Mouse (Mus musculus): ENCODE data around the gene Duxf3. TPM values are rescaled to one million over a fixed set of nuclear protein-coding genes. Genes with fewer than 3 reads are reported as not detected.
"Not testable (repeated sequence)": the region's sequence is repeated elsewhere in the genome, so short reads cannot be mapped to it uniquely, and the experiment has no call there.

The Duxf3 gene
- not detected in 2 replicates for polyA plus RNA-seq (2014; fragmentation: Nextera tagmentation; extraction: Ambion mirVana)

GRCm38 (mm10) chr10:58232641-58232969 lies at the start of gene Duxf3:
TSS of gene Duxf3 (minus strand) at chr10:58232675.
- H3K27ac ChIP-seq (ENCODE audit: low read depth); H3K27me3 ChIP-seq (replicated peaks; ENCODE audit: control insufficient read depth, insufficient read depth, low read length); H3K9ac ChIP-seq (ENCODE audit: low read length); H3K4me2 ChIP-seq (ENCODE audit: low read length); H3K4me1 ChIP-seq (replicated peaks; ENCODE audit: control insufficient read depth, insufficient read depth, low read length); DNase-seq (ENCODE audit: low spot score); H3K4me3 ChIP-seq (ENCODE audit: low read depth, low read length); H3K36me3 ChIP-seq (ENCODE audit: control insufficient read depth, insufficient read depth, low read length): not testable (repeated sequence)
- peak; percentile 63 for ATAC-seq (replicated peaks; ENCODE audit: low FRiP score, low TSS enrichment, low read depth)
- H3K9me3 ChIP-seq (ENCODE audit: control insufficient read depth, low read length) = peaks cover 13% of the 10 kb centered on the region
- WGBS = 88% methylated on average over 7 of the region's 8 CpGs

GRCm38 (mm10) chr10:58282238-58282637 lies 49.8 kb upstream of the Duxf3 start:
- Histone ChIP-seq H3K4me1 (replicated peaks; ENCODE audit: control insufficient read depth, insufficient read depth, low read length) (no peaks in the 10 kb centered on the region), H3K4me3 (ENCODE audit: low read depth, low read length) (no peak overlapping the region), H3K27ac (ENCODE audit: low read depth) (no peak overlapping the region), H3K9ac (ENCODE audit: low read length) (no peak overlapping the region), H3K27me3 (replicated peaks; ENCODE audit: control insufficient read depth, insufficient read depth, low read length) (no peaks in the 10 kb centered on the region), H3K4me2 (ENCODE audit: low read length) (no peak overlapping the region), H3K36me3 (ENCODE audit: control insufficient read depth, insufficient read depth, low read length) (peaks cover 68% of the 10 kb centered on the region), H3K9me3 (ENCODE audit: control insufficient read depth, low read length) (no peaks in the 10 kb centered on the region)
- 93% methylated on average over 7 of the region's 7 CpGs for WGBS
- no peak for ATAC-seq (replicated peaks; ENCODE audit: low FRiP score, low TSS enrichment, low read depth)
- DNase-seq (ENCODE audit: low spot score) = no peak

- Histone ChIP-seq H3K4me1 (replicated peaks; ENCODE audit: control insufficient read depth, insufficient read depth, low read length) (no peaks in the 10 kb centered on the region; the same call in 1 of the 2 replicates), H3K36me3 (ENCODE audit: control insufficient read depth, insufficient read depth, low read length) (peaks cover 42% of the 10 kb centered on the region), H3K4me3 (ENCODE audit: low read depth, low read length) (no peak overlapping the region), H3K27ac (ENCODE audit: low read depth) (no peak overlapping the region), H3K27me3 (replicated peaks; ENCODE audit: control insufficient read depth, insufficient read depth, low read length) (no peaks in the 10 kb centered on the region), H3K4me2 (ENCODE audit: low read length) (no peak overlapping the region), H3K9ac (ENCODE audit: low read length) (no peak overlapping the region), H3K9me3 (ENCODE audit: control insufficient read depth, low read length) (no peaks in the 10 kb centered on the region)
- WGBS = 59% methylated on average over 5 of the region's 5 CpGs
- ATAC-seq (replicated peaks; ENCODE audit: low FRiP score, low TSS enrichment, low read depth) (no peak), DNase-seq (ENCODE audit: low spot score) (no peak)
Measured at GRCm38 (mm10) chr10:58258466-58258865, 26.0 kb upstream of the Duxf3 start.

DNA sequence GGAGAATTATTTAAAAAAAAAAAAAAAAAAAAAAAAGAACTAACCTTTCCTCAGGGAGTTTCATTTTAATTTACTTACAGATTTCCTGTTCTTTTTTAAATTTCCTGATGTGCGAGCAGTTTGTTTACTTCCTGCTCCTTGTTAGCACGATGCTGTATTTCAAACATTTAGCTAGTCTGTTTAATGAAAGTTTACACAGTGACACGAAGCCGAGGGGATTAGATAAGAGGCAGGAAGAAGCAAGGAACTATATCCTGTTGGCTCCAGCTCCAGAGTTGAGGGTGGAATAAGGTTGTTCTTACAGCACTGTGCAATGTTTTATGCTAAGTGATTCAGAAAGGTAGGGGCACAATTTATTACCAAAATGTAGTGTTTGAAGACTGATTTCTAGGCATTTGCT lies 23.5 kb upstream of the Duxf3 start:
- ATAC-seq (replicated peaks; ENCODE audit: low FRiP score, low TSS enrichment, low read depth) (no peak), DNase-seq (ENCODE audit: low spot score) (no peak)
- Histone ChIP-seq H3K4me1 (replicated peaks; ENCODE audit: control insufficient read depth, insufficient read depth, low read length) (no peaks in the 10 kb centered on the region; the same call in 1 of the 2 replicates), H3K9ac (ENCODE audit: low read length) (peak overlapping the region; percentile 72), H3K4me2 (ENCODE audit: low read length) (peak overlapping the region; percentile 60), H3K4me3 (ENCODE audit: low read depth, low read length) (peak overlapping the region; percentile 87), H3K36me3 (ENCODE audit: control insufficient read depth, insufficient read depth, low read length) (peaks cover 29% of the 10 kb centered on the region), H3K9me3 (ENCODE audit: control insufficient read depth, low read length) (no peaks in the 10 kb centered on the region), H3K27ac (ENCODE audit: low read depth) (peak overlapping the region; percentile 74; the same call in 1 of the 2 replicates), H3K27me3 (replicated peaks; ENCODE audit: control insufficient read depth, insufficient read depth, low read length) (no peaks in the 10 kb centered on the region)
- WGBS = under 1% methylated on average over 4 of the region's 4 CpGs

DNA sequence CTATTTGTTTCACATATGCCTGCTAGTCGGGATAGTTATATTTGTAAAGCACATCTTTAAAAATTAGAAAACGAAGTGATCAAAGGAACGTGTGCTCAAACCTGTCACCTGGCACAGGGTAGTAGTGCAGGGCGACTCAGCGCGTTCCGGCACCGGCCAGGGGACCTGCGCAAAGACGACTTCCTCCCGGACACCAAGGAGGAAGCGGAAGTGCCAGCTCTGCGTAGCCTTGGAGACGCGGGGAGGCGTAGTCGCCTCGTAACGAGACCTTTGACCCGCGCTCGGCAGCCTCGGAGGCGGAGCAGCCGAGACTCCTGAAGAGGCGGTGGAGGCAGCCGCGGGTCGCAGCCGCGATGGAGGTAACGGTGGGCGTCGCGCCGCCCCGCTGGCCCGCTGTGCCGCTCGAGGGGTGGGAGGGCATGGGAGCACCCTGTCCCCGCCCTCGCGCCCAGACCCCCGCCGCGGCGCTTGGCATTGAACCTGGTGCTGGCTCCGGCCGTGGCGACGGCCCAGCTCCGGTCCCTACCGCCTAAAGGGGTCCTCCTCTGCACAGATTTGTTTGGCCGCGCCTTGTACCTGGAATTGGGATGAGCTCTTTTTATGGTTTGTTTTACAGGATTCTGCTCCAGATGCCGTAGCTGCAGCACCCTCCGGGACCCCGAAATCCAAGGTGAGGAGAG lies 22.9 kb upstream of the Duxf3 start, which contains the start of gene Gcc2:
Gene Gcc2 (plus strand): TSS at position 285 of the 680 bp plus-strand sequence.
- WGBS = under 1% methylated on average over 56 of the region's 58 CpGs
- Histone ChIP-seq H3K4me1 (replicated peaks; ENCODE audit: control insufficient read depth, insufficient read depth, low read length) (no peaks in the 10 kb centered on the region; the same call in 1 of the 2 replicates), H3K27me3 (replicated peaks; ENCODE audit: control insufficient read depth, insufficient read depth, low read length) (no peaks in the 10 kb centered on the region), H3K27ac (ENCODE audit: low read depth) (peak within 1 kb of the TSS; percentile 74), H3K36me3 (ENCODE audit: control insufficient read depth, insufficient read depth, low read length) (peaks cover 26% of the 10 kb centered on the region), H3K4me2 (ENCODE audit: low read length) (peak within 1 kb of the TSS; percentile 60), H3K4me3 (ENCODE audit: low read depth, low read length) (peak within 1 kb of the TSS; percentile 87), H3K9ac (ENCODE audit: low read length) (peak within 1 kb of the TSS; percentile 72), H3K9me3 (ENCODE audit: control insufficient read depth, low read length) (no peaks in the 10 kb centered on the region)
- peak; percentile 92 for DNase-seq (ENCODE audit: low spot score)
- peak; percentile 97 for ATAC-seq (replicated peaks; ENCODE audit: low FRiP score, low TSS enrichment, low read depth)

GRCm38 (mm10) chr10:58254635-58255175 lies 22.2 kb upstream of the Duxf3 start:
- peak overlapping the region; percentile 60 for H3K4me2 ChIP-seq (ENCODE audit: low read length)
- no peaks in the 10 kb centered on the region for H3K9me3 ChIP-seq (ENCODE audit: control insufficient read depth, low read length)
- H3K27me3 ChIP-seq (replicated peaks; ENCODE audit: control insufficient read depth, insufficient read depth, low read length) = no peaks in the 10 kb centered on the region
- no peaks in the 10 kb centered on the region; the same call in 1 of the 2 replicates for H3K4me1 ChIP-seq (replicated peaks; ENCODE audit: control insufficient read depth, insufficient read depth, low read length)
- no peak overlapping the region for H3K27ac ChIP-seq (ENCODE audit: low read depth)
- ATAC-seq (replicated peaks; ENCODE audit: low FRiP score, low TSS enrichment, low read depth) (0 out of 2 replicates have a peak, but pooled peaks have one; percentile 12), DNase-seq (ENCODE audit: low spot score) (no peak)
- H3K4me3 ChIP-seq (ENCODE audit: low read depth, low read length) = peak overlapping the region; percentile 87
- 42% methylated on average over 6 of the region's 6 CpGs for WGBS
- peaks cover 20% of the 10 kb centered on the region for H3K36me3 ChIP-seq (ENCODE audit: control insufficient read depth, insufficient read depth, low read length)
- peak overlapping the region; percentile 72 for H3K9ac ChIP-seq (ENCODE audit: low read length)

DNA sequence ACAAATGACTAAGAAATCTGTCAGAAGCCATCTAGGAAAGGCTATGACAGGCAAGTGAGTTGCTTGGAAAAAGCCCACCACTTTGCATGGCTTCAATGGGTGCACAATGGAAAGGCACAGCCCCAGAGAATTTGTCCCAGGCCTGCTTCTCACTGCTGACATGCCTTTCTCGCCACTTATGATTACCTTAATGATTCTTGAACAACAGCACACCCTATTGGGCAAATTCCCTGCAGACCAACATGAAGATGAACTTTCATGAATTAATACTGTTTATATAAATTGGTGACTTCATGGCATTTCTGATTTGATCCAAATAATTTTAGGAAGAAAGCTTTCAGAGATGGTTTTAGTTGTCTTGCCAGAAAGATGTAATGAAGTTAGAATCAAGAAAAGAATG lies 17.1 kb upstream of the Duxf3 start:
- ATAC-seq (replicated peaks; ENCODE audit: low FRiP score, low TSS enrichment, low read depth) (no peak), DNase-seq (ENCODE audit: low spot score) (no peak)
- H3K27ac ChIP-seq (ENCODE audit: low read depth) = no peak overlapping the region
- H3K9ac ChIP-seq (ENCODE audit: low read length) = no peak overlapping the region
- no peaks in the 10 kb centered on the region for H3K9me3 ChIP-seq (ENCODE audit: control insufficient read depth, low read length)
- no peak overlapping the region for H3K4me3 ChIP-seq (ENCODE audit: low read depth, low read length)
- H3K4me2 ChIP-seq (ENCODE audit: low read length) = no peak overlapping the region
- WGBS = 29% methylated on average over 1 of the region's 1 CpGs
- H3K27me3 ChIP-seq (replicated peaks; ENCODE audit: control insufficient read depth, insufficient read depth, low read length) = no peaks in the 10 kb centered on the region
- H3K4me1 ChIP-seq (replicated peaks; ENCODE audit: control insufficient read depth, insufficient read depth, low read length) = no peaks in the 10 kb centered on the region; the same call in 1 of the 2 replicates
- no peaks in the 10 kb centered on the region for H3K36me3 ChIP-seq (ENCODE audit: control insufficient read depth, insufficient read depth, low read length)

DNA sequence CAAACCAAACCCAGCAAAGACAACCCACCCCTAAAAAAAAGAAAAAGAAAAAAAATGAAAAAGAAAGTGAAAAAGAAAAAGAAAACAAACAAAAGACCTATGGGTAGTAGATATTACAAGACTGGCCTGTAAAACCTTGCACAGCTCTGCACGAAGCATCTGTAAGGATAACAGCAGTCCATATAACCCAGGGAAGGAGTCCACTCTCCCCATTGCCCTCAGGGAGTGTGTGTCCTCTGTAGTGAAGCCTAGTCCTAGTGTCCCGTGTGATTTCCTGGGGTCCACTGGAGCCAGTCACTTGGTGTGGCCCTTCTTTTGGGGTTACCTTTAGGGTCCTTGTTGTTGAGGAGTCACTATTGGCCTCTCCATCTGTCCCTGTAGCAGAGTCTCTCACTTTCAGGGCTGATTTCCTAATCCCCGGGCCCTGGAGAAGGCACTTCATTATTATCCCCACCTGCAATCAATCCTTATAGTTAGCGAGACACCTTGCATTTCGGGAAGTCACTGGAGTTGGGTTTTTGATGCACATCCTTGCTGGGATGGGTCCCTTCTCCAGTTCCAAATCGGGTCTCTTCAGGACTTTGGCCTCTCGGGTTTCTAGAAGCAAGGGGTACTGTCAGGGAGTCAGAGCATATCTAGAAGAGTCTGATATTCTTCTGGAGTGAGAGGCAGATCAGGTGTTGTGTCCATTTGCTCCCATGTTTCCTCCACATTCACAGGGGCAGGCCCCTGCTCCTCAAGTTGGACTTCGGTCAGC lies 6.7 kb upstream of the Duxf3 start:
- ATAC-seq (replicated peaks; ENCODE audit: low FRiP score, low TSS enrichment, low read depth) = peak; percentile 82
- 85% methylated on average over 7 of the region's 8 CpGs for WGBS
- peak; percentile 79 for DNase-seq (ENCODE audit: low spot score)

More for the DNA sequence above, 6.7 kb upstream of the Duxf3 start:
- not testable (repeated sequence) for H3K4me1 ChIP-seq (replicated peaks; ENCODE audit: control insufficient read depth, insufficient read depth, low read length); H3K4me2 ChIP-seq (ENCODE audit: low read length); H3K4me3 ChIP-seq (ENCODE audit: low read depth, low read length); H3K9me3 ChIP-seq (ENCODE audit: control insufficient read depth, low read length); H3K9ac ChIP-seq (ENCODE audit: low read length); H3K27ac ChIP-seq (ENCODE audit: low read depth); H3K36me3 ChIP-seq (ENCODE audit: control insufficient read depth, insufficient read depth, low read length); H3K27me3 ChIP-seq (replicated peaks; ENCODE audit: control insufficient read depth, insufficient read depth, low read length)

Measured in intestine, embryonic 14.5 days (tissue).